In genomic region chr9:119641985-119642384, GRCm38 (mm10) we compare ENCODE assay signal across 20 mouse cellular contexts.
A peak's percentile ranks its signal among the peaks of the same experiment; 100 is the strongest.
DNase-seq lines count a peak whose midpoint lies in the region; TF ChIP-seq lines count a peak whose summit lies in the region.
"Had no signal": no experiment of that assay in that cellular context is flagged by ENCODE, and none has a peak within 500 bp of the region (broad histone marks: within the 10 kb centered on the region; RNA-seq: fewer than 3 reads in every experiment).

No protein-coding gene starts in this region.

- TF ChIP-seq EP300 in MEL (IDR thresholded peaks at IDR 0.05; ENCODE audit: low read depth in 1 of 2, low read length in 2 of 2) = peak; percentile 49 to 65

- DNase-seq in retina, embryonic 14.5 days (ENCODE audit: low spot score) = peak; percentile 8
- no peak for DNase-seq in retina, postnatal 1 day
- peak; percentile 77 for DNase-seq in MEL (ENCODE audit: low read depth, low spot score)
- peak; percentile 34 for DNase-seq in brain, adult 2 months (ENCODE audit: low read depth, low spot score)
- DNase-seq in embryonic facial prominence, embryonic 10.5 days (ENCODE audit: low spot score) = no peak
- DNase-seq in embryo, embryonic 10.5 days (ENCODE audit: low spot score) = no peak
- no peak for DNase-seq in cerebellum, adult 8-10 months
- DNase-seq: cerebellum, postnatal 36 days; gastrocnemius, postnatal 10 days; heart, adult 18-20 months; heart, postnatal 14 days; kidney, adult 8-10 months; kidney, postnatal 14 days; midbrain, embryonic 14.5 days; right cerebral cortex, postnatal 25 days; thymus, adult 2 months had no signal

- no peak for TF ChIP-seq CTCF in MEL (IDR thresholded peaks at IDR 0.05 in 2 of 3, conservative IDR thresholded peaks at IDR 0.05 in 1 of 3; ENCODE audit: control insufficient read depth in 1 of 3, insufficient read depth in 1 of 3, low read depth in 2 of 3, low read length in 3 of 3, poor library complexity in 1 of 3, severe bottlenecking in 1 of 3)

- no peak overlapping the region for H3K4me3 ChIP-seq in MEL (ENCODE audit: control insufficient read depth in 1 of 2, insufficient read depth in 1 of 2, low read depth in 2 of 2, low read length in 2 of 2)
- H3K4me3 ChIP-seq in embryonic facial prominence, embryonic 10.5 days = no peak overlapping the region
- H3K4me3 ChIP-seq: forebrain, embryonic 13.5 days; hindbrain, embryonic 12.5 days; layer of hippocampus, adult 2 months; neural tube, embryonic 13.5 days had no signal

- H3K4me1 ChIP-seq in MEL (ENCODE audit: control insufficient read depth in 1 of 2, insufficient read depth in 2 of 2, low read length in 2 of 2) = peaks cover 0 to 6% of the 10 kb centered on the region in 2 experiments; a peak in 1 of 4 replicates
- H3K4me1 ChIP-seq in embryonic facial prominence, embryonic 10.5 days = 0 out of 2 replicates have a peak, but pooled peaks cover 2% of the 10 kb centered on the region
- H3K4me1 ChIP-seq: forebrain, embryonic 13.5 days; hindbrain, embryonic 12.5 days; neural tube, embryonic 13.5 days had no signal

- no peak for TF ChIP-seq RAD21 in MEL (IDR thresholded peaks at IDR 0.05; ENCODE audit: low read depth, low read length)

- H3K27me3 ChIP-seq in MEL (ENCODE audit: control insufficient read depth in 1 of 2, insufficient read depth in 2 of 2, low read length in 2 of 2) = no peaks in the 10 kb centered on the region
- H3K27me3 ChIP-seq in embryonic facial prominence, embryonic 10.5 days (replicated peaks; ENCODE audit: low read depth, poor library complexity, severe bottlenecking) = no peaks in the 10 kb centered on the region
- H3K27me3 ChIP-seq: forebrain, embryonic 13.5 days; hindbrain, embryonic 12.5 days; neural tube, embryonic 13.5 days had no signal

- peak overlapping the region; percentile 42; the same call in 1 of the 2 replicates for H3K27ac ChIP-seq in MEL (ENCODE audit: control insufficient read depth, low read depth, low read length)
- H3K27ac ChIP-seq in embryonic facial prominence, embryonic 10.5 days (replicated peaks) = no peak overlapping the region
- H3K27ac ChIP-seq: forebrain, embryonic 13.5 days; hindbrain, embryonic 12.5 days; layer of hippocampus, adult 2 months; neural tube, embryonic 13.5 days had no signal

- no peaks in the 10 kb centered on the region for H3K9me3 ChIP-seq in MEL (replicated peaks; ENCODE audit: insufficient read depth, low read length)
- no peaks in the 10 kb centered on the region for H3K9me3 ChIP-seq in embryonic facial prominence, embryonic 10.5 days
- H3K9me3 ChIP-seq: forebrain, embryonic 13.5 days; hindbrain, embryonic 12.5 days; neural tube, embryonic 13.5 days had no signal

- no peak for TF ChIP-seq POLR2A in MEL (IDR thresholded peaks at IDR 0.05; ENCODE audit: control insufficient read depth in 1 of 2, insufficient read depth in 1 of 2, low read depth in 1 of 2, low read length in 2 of 2, poor library complexity in 1 of 2)

- 91% methylated on average over 6 of the region's 6 CpGs for WGBS in embryonic facial prominence, embryonic 10.5 days

- H3K79me2 ChIP-seq in MEL (ENCODE audit: control insufficient read depth, insufficient read depth, low read length, poor library complexity) = no peaks in the 10 kb centered on the region

- H3K36me3 ChIP-seq in MEL (ENCODE audit: control insufficient read depth in 1 of 2, insufficient read depth in 2 of 2, low read length in 2 of 2) = peaks cover 0 to 4% of the 10 kb centered on the region in 2 experiments; a peak in 2 of 4 replicates
- no peaks in the 10 kb centered on the region for H3K36me3 ChIP-seq in embryonic facial prominence, embryonic 10.5 days (replicated peaks)
- H3K36me3 ChIP-seq: hindbrain, embryonic 12.5 days; neural tube, embryonic 13.5 days had no signal

- no peak overlapping the region for H3K9ac ChIP-seq in MEL (ENCODE audit: control insufficient read depth, low read depth, low read length, poor library complexity, severe bottlenecking)
- H3K9ac ChIP-seq: forebrain, embryonic 13.5 days; hindbrain, embryonic 12.5 days; neural tube, embryonic 13.5 days had no signal

TF ChIP-seq in MEL, 35 proteins besides CTCF, POLR2A, EP300 and RAD21:
- TF ChIP-seq NELFE (IDR thresholded peaks at IDR 0.05; ENCODE audit: low read depth, low read length) (no peak), MXI1 (IDR thresholded peaks at IDR 0.05; ENCODE audit: low read depth, low read length) (0 out of 2 replicates have a peak, but pooled peaks have one; percentile 28), USF2 (IDR thresholded peaks at IDR 0.05; ENCODE audit: borderline replicate concordance in 1 of 2, insufficient read depth in 1 of 2, low read depth in 1 of 2, low read length in 2 of 2) (no peak), MYC (IDR thresholded peaks at IDR 0.05; ENCODE audit: low read depth, low read length) (no peak), NRF1 (IDR thresholded peaks at IDR 0.05; ENCODE audit: insufficient read depth, low read depth, low read length, poor library complexity, severe bottlenecking) (no peak), UBTF (IDR thresholded peaks at IDR 0.05; ENCODE audit: borderline replicate concordance, insufficient read depth, low read depth, low read length) (no peak), BHLHE40 (IDR thresholded peaks at IDR 0.05; ENCODE audit: borderline replicate concordance, low read depth, low read length) (no peak), POLR2AphosphoS2 (IDR thresholded peaks at IDR 0.05; ENCODE audit: low read length) (no peak), JUND (IDR thresholded peaks at IDR 0.05; ENCODE audit: low read depth, low read length) (peak; percentile 83; the same call in 1 of the 2 replicates), ZMIZ1 (IDR thresholded peaks at IDR 0.05; ENCODE audit: low read depth, low read length) (no peak), SMC3 (IDR thresholded peaks at IDR 0.05; ENCODE audit: low read depth, low read length) (no peak), TAL1 (IDR thresholded peaks at IDR 0.05; ENCODE audit: low read length) (no peak), CHD1 (IDR thresholded peaks at IDR 0.05; ENCODE audit: low read depth, low read length) (no peak), MYB (IDR thresholded peaks at IDR 0.05; ENCODE audit: low read depth, low read length) (no peak), ETS1 (IDR thresholded peaks at IDR 0.05; ENCODE audit: low read depth, low read length) (peak; percentile 98), MAZ (IDR thresholded peaks at IDR 0.05; ENCODE audit: low read depth, low read length) (no peak), SIN3A (IDR thresholded peaks at IDR 0.05; ENCODE audit: low read length) (peak; percentile 49), MAX (IDR thresholded peaks at IDR 0.05; ENCODE audit: low read length) (no peak; the same call in 1 of the 2 replicates), GATA1 (IDR thresholded peaks at IDR 0.05; ENCODE audit: low read depth, low read length) (no peak), CHD2 (IDR thresholded peaks at IDR 0.05; ENCODE audit: low read length) (no peak), ELF1 (IDR thresholded peaks at IDR 0.05; ENCODE audit: low read depth, low read length) (no peak), E2F4 (IDR thresholded peaks at IDR 0.05; ENCODE audit: borderline replicate concordance, low read depth, low read length) (no peak), USF1 (IDR thresholded peaks at IDR 0.05; ENCODE audit: low read depth, low read length) (peak; percentile 22; the same call in 1 of the 2 replicates), MEF2A (IDR thresholded peaks at IDR 0.05; ENCODE audit: extremely low read depth, insufficient replicate concordance, low read depth, low read length, poor library complexity, severe bottlenecking) (no peak), POLR2AphosphoS5 (IDR thresholded peaks at IDR 0.05; ENCODE audit: borderline replicate concordance, low read depth, low read length) (no peak), HCFC1 (IDR thresholded peaks at IDR 0.05; ENCODE audit: low read depth, low read length) (no peak), RCOR1 (IDR thresholded peaks at IDR 0.05; ENCODE audit: low read depth, low read length) (no peak), KAT2A (conservative IDR thresholded peaks at IDR 0.05; ENCODE audit: low read depth, low read length) (no peak; the same call in 1 of the 2 replicates), ZKSCAN1 (IDR thresholded peaks at IDR 0.05; ENCODE audit: low read depth, low read length) (no peak), MAFK (IDR thresholded peaks at IDR 0.05; ENCODE audit: borderline replicate concordance, low read depth, low read length) (peak; percentile 100), TBP (IDR thresholded peaks at IDR 0.05; ENCODE audit: low read depth, low read length) (no peak), TCF12 (IDR thresholded peaks at IDR 0.05; ENCODE audit: low read depth, low read length) (no peak), GABPA (IDR thresholded peaks at IDR 0.05; ENCODE audit: low read depth, low read length) (peak; percentile 93), ZC3H11A (IDR thresholded peaks at IDR 0.05; ENCODE audit: low read depth, low read length) (no peak), ZNF384 (IDR thresholded peaks at IDR 0.05; ENCODE audit: low read depth, low read length) (no peak)

Comparison
In these comparisons a context has a peak if more than half of its experiments do, and no peak if none do; other contexts are left out.
1. DNase-seq: peak in retina, embryonic 14.5 days (single experiment), MEL (single experiment) and brain, adult 2 months (single experiment); none in retina, postnatal 1 day (single experiment), embryonic facial prominence, embryonic 10.5 days (single experiment), embryo, embryonic 10.5 days (single experiment) and cerebellum, adult 8-10 months (single experiment).